Mouse (Mus musculus): ENCODE measurements around the gene Nae1. TPM values are rescaled to one million over a fixed set of nuclear protein-coding genes. Genes with fewer than 3 reads are reported as not detected.
A peak's percentile ranks its signal among the peaks of the same experiment; 100 is the strongest.

The Nae1 gene
- polyA plus RNA-seq, 2 experiments = 23.4 to 37.5 TPM

- WGBS (ENCODE audit: insufficient replicate concordance) = 65% methylated on average over 4 of the region's 4 CpGs
Observed at GRCm38 (mm10) chr8:104555191-104555590, 20.8 kb upstream of the Nae1 start.

GRCm38 (mm10) chr8:104543440-104544045 lies 9.1 kb upstream of the Nae1 start:
- 65% methylated on average over 8 of the region's 8 CpGs for WGBS (ENCODE audit: insufficient replicate concordance)
- no peak for DNase-seq (ENCODE audit: low read depth in 3 of 3, low spot score in 3 of 3)
- no peak for ATAC-seq (ENCODE audit: insufficient read depth)

More at GRCm38 (mm10) chr8:104555191-104555590, 20.8 kb upstream of the Nae1 start:
- no peak overlapping the region for H3K27ac ChIP-seq
- no peaks in the 10 kb centered on the region for H3K9me3 ChIP-seq (ENCODE audit: control insufficient read depth, low read length)
- no peak overlapping the region for H3K9ac ChIP-seq (replicated peaks)
- H3K4me2 ChIP-seq (ENCODE audit: low read depth) = no peak overlapping the region
- no peaks in the 10 kb centered on the region for H3K36me3 ChIP-seq (replicated peaks; ENCODE audit: control insufficient read depth, insufficient read depth, low read depth)
- H3K4me1 ChIP-seq (replicated peaks; ENCODE audit: control insufficient read depth in 2 of 2, insufficient read depth in 2 of 2, low read length in 1 of 2) = no peaks in the 10 kb centered on the region; a peak in 1 of 4 replicates
- H3K4me3 ChIP-seq (ENCODE audit: insufficient read depth in 1 of 2, low read depth in 2 of 2, low read length in 2 of 2) = no peak overlapping the region
- H3K27me3 ChIP-seq (ENCODE audit: control insufficient read depth, insufficient read depth, low read length) = no peaks in the 10 kb centered on the region
- TF ChIP-seq EP300 (IDR thresholded peaks at IDR 0.05; ENCODE audit: low read depth) (no peak), CTCF (IDR thresholded peaks at IDR 0.05; ENCODE audit: low read depth) (no peak)
- ATAC-seq (ENCODE audit: insufficient read depth) = no peak
- DNase-seq (ENCODE audit: low read depth in 3 of 3, low spot score in 3 of 3) = no peak

DNA sequence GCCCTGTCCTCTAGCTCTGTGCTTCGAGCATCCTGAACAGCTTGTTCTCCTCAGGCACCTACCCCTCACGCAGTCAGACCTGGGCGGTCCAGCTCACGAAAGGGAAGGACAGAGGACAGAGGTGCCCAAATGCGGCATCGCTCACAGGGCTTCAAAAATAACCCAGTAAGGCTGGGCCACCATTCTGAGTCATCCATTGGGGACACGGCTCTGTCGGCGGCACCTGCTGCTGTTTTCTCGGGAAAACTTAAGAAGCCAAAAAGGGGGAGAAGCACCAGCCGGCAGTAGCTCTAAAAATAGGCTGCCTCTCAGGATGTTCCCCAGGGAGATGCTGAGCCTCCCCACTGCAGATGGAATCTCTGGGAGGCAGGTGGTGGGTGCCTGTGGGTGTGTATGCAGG lies 7.7 kb upstream of the Nae1 start:
- no peaks in the 10 kb centered on the region for H3K9me3 ChIP-seq (ENCODE audit: control insufficient read depth, low read length)
- TF ChIP-seq EP300 (IDR thresholded peaks at IDR 0.05; ENCODE audit: low read depth) (no peak), CTCF (IDR thresholded peaks at IDR 0.05; ENCODE audit: low read depth) (no peak)
- no peak for DNase-seq (ENCODE audit: low read depth in 3 of 3, low spot score in 3 of 3)
- H3K4me1 ChIP-seq (replicated peaks; ENCODE audit: control insufficient read depth in 2 of 2, insufficient read depth in 2 of 2, low read length in 1 of 2) = no peaks in the 10 kb centered on the region
- H3K9ac ChIP-seq (replicated peaks) = no peak overlapping the region
- H3K27me3 ChIP-seq (ENCODE audit: control insufficient read depth, insufficient read depth, low read length) = peaks cover 47% of the 10 kb centered on the region
- no peak overlapping the region for H3K27ac ChIP-seq
- no peak overlapping the region for H3K4me2 ChIP-seq (ENCODE audit: low read depth)
- WGBS (ENCODE audit: insufficient replicate concordance) = 18% methylated on average over 11 of the region's 11 CpGs
- H3K4me3 ChIP-seq (ENCODE audit: insufficient read depth in 1 of 2, low read depth in 2 of 2, low read length in 2 of 2) = no peak overlapping the region
- H3K36me3 ChIP-seq (replicated peaks; ENCODE audit: control insufficient read depth, insufficient read depth, low read depth) = no peaks in the 10 kb centered on the region
- no peak for ATAC-seq (ENCODE audit: insufficient read depth)

More at GRCm38 (mm10) chr8:104543440-104544045, 9.1 kb upstream of the Nae1 start:
- H3K4me3 ChIP-seq (ENCODE audit: insufficient read depth in 1 of 2, low read depth in 2 of 2, low read length in 2 of 2) = no peak overlapping the region
- no peaks in the 10 kb centered on the region for H3K4me1 ChIP-seq (replicated peaks; ENCODE audit: control insufficient read depth in 2 of 2, insufficient read depth in 2 of 2, low read length in 1 of 2)
- H3K27me3 ChIP-seq (ENCODE audit: control insufficient read depth, insufficient read depth, low read length) = peaks cover 45% of the 10 kb centered on the region
- no peak overlapping the region for H3K27ac ChIP-seq
- H3K4me2 ChIP-seq (ENCODE audit: low read depth) = no peak overlapping the region
- no peaks in the 10 kb centered on the region for H3K36me3 ChIP-seq (replicated peaks; ENCODE audit: control insufficient read depth, insufficient read depth, low read depth)
- H3K9ac ChIP-seq (replicated peaks) = no peak overlapping the region
- TF ChIP-seq EP300 (IDR thresholded peaks at IDR 0.05; ENCODE audit: low read depth) = no peak
- no peak for TF ChIP-seq CTCF (IDR thresholded peaks at IDR 0.05; ENCODE audit: low read depth)
- H3K9me3 ChIP-seq (ENCODE audit: control insufficient read depth, low read length) = no peaks in the 10 kb centered on the region

GRCm38 (mm10) chr8:104541515-104541880 lies 7.1 kb upstream of the Nae1 start:
- 7% methylated on average over 8 of the region's 8 CpGs for WGBS (ENCODE audit: insufficient replicate concordance)
- no peak overlapping the region for H3K9ac ChIP-seq (replicated peaks)

DNA sequence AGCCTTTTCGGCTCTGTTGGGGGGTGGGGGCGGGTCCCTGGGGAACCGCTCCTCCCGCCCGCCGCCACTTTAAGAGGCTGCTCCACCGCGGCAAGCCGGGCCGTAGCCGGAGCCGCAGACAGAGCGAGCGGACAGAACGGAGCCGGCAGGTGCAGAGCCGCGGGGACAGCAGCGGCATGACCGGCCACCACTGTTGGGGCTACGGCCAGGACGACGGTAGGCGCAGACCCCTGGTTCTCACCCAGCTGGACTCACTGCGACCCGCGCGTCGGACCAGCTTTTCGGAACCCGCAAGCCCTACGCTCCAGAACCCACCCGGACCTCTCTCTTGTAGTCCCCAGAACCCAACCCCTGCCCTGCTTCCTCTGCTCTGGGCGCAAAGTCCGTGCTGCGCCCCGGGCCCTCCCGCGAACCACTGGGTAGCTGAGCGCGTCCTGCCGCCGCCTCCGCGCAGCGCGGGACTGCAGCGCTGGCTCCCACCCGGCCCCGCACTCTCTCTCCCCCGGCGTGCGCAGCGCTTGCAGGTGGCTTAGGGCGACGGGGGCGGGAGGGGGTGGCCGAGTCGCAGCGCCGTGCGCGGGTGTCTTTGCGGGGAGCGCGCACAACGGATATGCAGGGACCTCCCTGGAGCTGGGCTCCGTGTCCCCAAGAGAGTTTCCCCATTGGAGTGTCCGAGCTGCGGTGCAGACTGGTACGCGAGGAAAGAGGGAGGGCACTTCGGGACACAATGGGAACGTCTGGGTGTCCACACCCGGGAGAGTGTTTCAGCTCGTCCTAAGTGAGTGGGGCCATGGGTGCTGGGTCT lies 6.5 kb upstream of the Nae1 start:
- H3K27me3 ChIP-seq (ENCODE audit: control insufficient read depth, insufficient read depth, low read length) = peaks cover 47% of the 10 kb centered on the region
- no peaks in the 10 kb centered on the region; a peak in 1 of 4 replicates for H3K4me1 ChIP-seq (replicated peaks; ENCODE audit: control insufficient read depth in 2 of 2, insufficient read depth in 2 of 2, low read length in 1 of 2)
- DNase-seq (ENCODE audit: low read depth in 3 of 3, low spot score in 3 of 3) (no peak), ATAC-seq (ENCODE audit: insufficient read depth) (peak; percentile 25; the same call in 1 of the 2 replicates)
- no peak overlapping the region for H3K27ac ChIP-seq
- H3K4me2 ChIP-seq (ENCODE audit: low read depth) = peak overlapping the region; percentile 65
- H3K9ac ChIP-seq (replicated peaks) = no peak overlapping the region
- WGBS (ENCODE audit: insufficient replicate concordance) = 2% methylated on average over 76 of the region's 76 CpGs
- H3K4me3 ChIP-seq (ENCODE audit: insufficient read depth in 1 of 2, low read depth in 2 of 2, low read length in 2 of 2) = peak overlapping the region; percentile 41 to 48
- no peaks in the 10 kb centered on the region for H3K36me3 ChIP-seq (replicated peaks; ENCODE audit: control insufficient read depth, insufficient read depth, low read depth)
- no peak for TF ChIP-seq CTCF (IDR thresholded peaks at IDR 0.05; ENCODE audit: low read depth)
- TF ChIP-seq EP300 (IDR thresholded peaks at IDR 0.05; ENCODE audit: low read depth) = no peak
- H3K9me3 ChIP-seq (ENCODE audit: control insufficient read depth, low read length) = no peaks in the 10 kb centered on the region

More at GRCm38 (mm10) chr8:104541515-104541880, 7.1 kb upstream of the Nae1 start:
- no peaks in the 10 kb centered on the region for H3K9me3 ChIP-seq (ENCODE audit: control insufficient read depth, low read length)
- TF ChIP-seq EP300 (IDR thresholded peaks at IDR 0.05; ENCODE audit: low read depth) = no peak
- no peak for TF ChIP-seq CTCF (IDR thresholded peaks at IDR 0.05; ENCODE audit: low read depth)
- no peak for ATAC-seq (ENCODE audit: insufficient read depth)
- peak overlapping the region; percentile 65 for H3K4me2 ChIP-seq (ENCODE audit: low read depth)
- no peak overlapping the region for H3K27ac ChIP-seq
- no peaks in the 10 kb centered on the region for H3K4me1 ChIP-seq (replicated peaks; ENCODE audit: control insufficient read depth in 2 of 2, insufficient read depth in 2 of 2, low read length in 1 of 2)
- H3K27me3 ChIP-seq (ENCODE audit: control insufficient read depth, insufficient read depth, low read length) = peaks cover 47% of the 10 kb centered on the region
- peak overlapping the region; percentile 41 to 48; a peak in 3 of 4 replicates for H3K4me3 ChIP-seq (ENCODE audit: insufficient read depth in 1 of 2, low read depth in 2 of 2, low read length in 2 of 2)
- no peak for DNase-seq (ENCODE audit: low read depth in 3 of 3, low spot score in 3 of 3)
- H3K36me3 ChIP-seq (replicated peaks; ENCODE audit: control insufficient read depth, insufficient read depth, low read depth) = no peaks in the 10 kb centered on the region
